Mouse (Mus musculus) lung, postnatal 0 days (tissue): Measurements from ENCODE around the gene Sarnp. TPM values are rescaled to one million over a fixed set of nuclear protein-coding genes. Genes with fewer than 3 reads are reported as not detected.
A peak's percentile ranks its signal among the peaks of the same experiment; 100 is the strongest.

Source experiments
- ATAC-seq: fragments of 200-750 bp; cut with Nextera tagmentation; 2 replicates; pipeline ENCODE4 v1.8.0; 2017; ENCODE audit warnings: moderate library complexity
- DNase-seq: peaks from one replicate; pipeline ENCODE4 v3.0.0-alpha.2; 2016; ENCODE audit warnings: low spot score
- H3K27ac ChIP-seq: fragments of 300-500 bp; sonication (generic); 2 replicates; pipeline ENCODE4 v1.5.1; 2014; ENCODE audit warnings: antibody characterized with exemption, mild to moderate bottlenecking, low read length, mixed read lengths
- H3K27me3 ChIP-seq: fragments of 300-500 bp; sonication (generic); replicated peaks from 2 replicates; pipeline ENCODE4 v1.6.1; 2014; ENCODE audit warnings: low read length, mixed read lengths; ENCODE audit not compliant: insufficient read depth
- H3K36me3 ChIP-seq: fragments of 300-500 bp; sonication (generic); 2 replicates; pipeline ENCODE4 v1.6.1; 2014; ENCODE audit warnings: low read length, mixed read lengths; ENCODE audit not compliant: insufficient read depth
- H3K4me1 ChIP-seq: fragments of 300-500 bp; sonication (generic); 2 replicates; pipeline ENCODE4 v1.6.1; 2014; ENCODE audit warnings: antibody characterized with exemption, low read depth, low read length, mixed read lengths; ENCODE audit not compliant: insufficient read depth
- H3K4me2 ChIP-seq: fragments of 300-500 bp; sonication (generic); replicated peaks from 2 replicates; pipeline ENCODE4 v1.6.1; 2014; ENCODE audit warnings: low read depth, mild to moderate bottlenecking, low read length, moderate library complexity, mixed read lengths
- H3K4me3 ChIP-seq: fragments of 300-500 bp; sonication (generic); 2 replicates; pipeline ENCODE4 v1.5.1; 2014; ENCODE audit warnings: low read depth, low read length
- H3K9ac ChIP-seq: fragments of 300-500 bp; sonication (generic); replicated peaks from 2 replicates; pipeline ENCODE4 v1.6.1; 2014; ENCODE audit warnings: low read depth, mild to moderate bottlenecking
- H3K9me3 ChIP-seq: fragments of 300-500 bp; sonication (generic); 2 replicates; pipeline ENCODE4 v1.6.1; 2016; ENCODE audit warnings: low read length, mixed read lengths
- CTCF ChIP-seq: IDR thresholded peaks from 2 replicates; pipeline ENCODE4 v1.5.1; 2016; ENCODE audit warnings: antibody characterized with exemption, mild to moderate bottlenecking
- EP300 ChIP-seq: IDR thresholded peaks from 2 replicates; pipeline ENCODE4 v1.6.1; 2016; ENCODE audit warnings: antibody characterized with exemption, mild to moderate bottlenecking, control low read depth
- WGBS: fragments of 180-500 bp; shearing (Covaris S2); extraction: QIAGEN DNeasy Blood & Tissue Kit; methylation state at CpG from one replicate; pipeline ENCODE4 v1.1.7; 2014; 5-methylcytosine and 5-hydroxymethylcytosine counted together
- polyA plus RNA-seq: library from polyadenylated mRNA; unstranded; fragments of >200 nt; fragmentation: Nextera tagmentation; extraction: Ambion mirVana; gene quantifications from 2 replicates; pipeline ENCODE4 v1.2.1, GENCODE M21; 2015

Sarnp gene
- polyA plus RNA-seq, 1 experiment from 2014 or later = 113 TPM

DNA sequence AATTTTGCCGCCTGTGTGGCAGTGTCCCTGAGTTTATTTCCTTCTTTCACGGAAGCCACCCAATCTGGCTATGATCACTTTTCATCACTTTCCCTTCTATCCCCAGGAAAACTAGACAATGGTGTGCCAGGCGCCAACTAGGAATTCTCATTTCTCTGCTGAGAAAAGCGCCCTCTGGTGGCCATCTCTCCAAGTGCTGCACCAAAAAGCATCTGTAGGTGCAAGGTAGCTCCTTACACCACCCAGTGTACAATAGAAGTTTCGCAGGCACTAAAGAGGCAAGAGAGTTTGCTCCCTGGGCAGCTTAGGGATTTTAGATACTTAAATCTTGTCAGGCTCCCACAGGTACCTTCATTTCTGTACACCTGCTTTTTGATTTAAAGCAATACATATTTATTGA is 96.1 kb downstream of the Sarnp start:
- H3K9me3 ChIP-seq = no peaks in the 10 kb centered on the region
- H3K9ac ChIP-seq = no peak overlapping the region
- TF ChIP-seq EP300 = no peak; the same call in 1 of the 2 replicates
- peak; percentile 98 for TF ChIP-seq CTCF
- no peaks in the 10 kb centered on the region for H3K27me3 ChIP-seq
- H3K4me1 ChIP-seq = peaks cover 6% of the 10 kb centered on the region; the same call in 1 of the 2 replicates
- H3K4me2 ChIP-seq = no peak overlapping the region
- peak; percentile 91 for DNase-seq
- no peak overlapping the region for H3K4me3 ChIP-seq
- H3K27ac ChIP-seq = no peak overlapping the region
- H3K36me3 ChIP-seq = peaks cover 16% of the 10 kb centered on the region
- WGBS = 7% methylated on average over 5 of the region's 5 CpGs
- ATAC-seq = peak; percentile 10; the same call in 1 of the 2 replicates

- ATAC-seq (no peak), DNase-seq (no peak)
- Histone ChIP-seq H3K4me1 (peaks cover 6% of the 10 kb centered on the region; the same call in 1 of the 2 replicates), H3K36me3 (peaks cover 16% of the 10 kb centered on the region), H3K27ac (no peak overlapping the region), H3K4me2 (no peak overlapping the region), H3K4me3 (no peak overlapping the region), H3K9me3 (no peaks in the 10 kb centered on the region), H3K9ac (no peak overlapping the region), H3K27me3 (no peaks in the 10 kb centered on the region)
- TF ChIP-seq CTCF (no peak), EP300 (no peak)
- 84% methylated on average over 12 of the region's 12 CpGs for WGBS
Measured at GRCm38 (mm10) chr10:128913696-128914095, 96.6 kb downstream of the Sarnp start.

DNA sequence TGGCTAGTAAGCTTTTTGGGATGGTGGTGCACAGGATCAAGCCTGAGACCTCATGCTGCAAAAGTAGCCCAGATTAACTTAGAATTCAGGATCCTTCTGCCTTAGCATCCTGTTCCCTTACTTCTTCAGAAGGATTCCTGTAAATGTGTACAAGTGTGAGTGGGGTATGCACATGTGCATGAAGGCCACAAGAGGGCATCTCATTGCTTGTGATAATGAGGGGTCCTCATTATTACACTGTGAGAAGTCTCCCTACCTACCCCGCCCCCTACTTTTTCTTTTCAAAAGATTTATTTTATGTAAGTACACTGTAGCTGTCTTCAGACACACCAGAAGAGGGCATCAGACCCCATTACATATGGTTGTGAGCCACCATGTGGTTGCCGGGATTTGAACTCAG is 98.4 kb downstream of the Sarnp start:
- no peak overlapping the region for H3K4me2 ChIP-seq
- TF ChIP-seq EP300 = no peak
- peak; percentile 50 for TF ChIP-seq CTCF
- no peak overlapping the region for H3K9ac ChIP-seq
- H3K9me3 ChIP-seq = no peaks in the 10 kb centered on the region
- 86% methylated on average over 2 of the region's 2 CpGs for WGBS
- peaks cover 19% of the 10 kb centered on the region for H3K36me3 ChIP-seq
- H3K27ac ChIP-seq = no peak overlapping the region
- no peak overlapping the region for H3K4me3 ChIP-seq
- DNase-seq = no peak
- no peak for ATAC-seq
- H3K4me1 ChIP-seq = no peaks in the 10 kb centered on the region
- no peaks in the 10 kb centered on the region for H3K27me3 ChIP-seq

DNA sequence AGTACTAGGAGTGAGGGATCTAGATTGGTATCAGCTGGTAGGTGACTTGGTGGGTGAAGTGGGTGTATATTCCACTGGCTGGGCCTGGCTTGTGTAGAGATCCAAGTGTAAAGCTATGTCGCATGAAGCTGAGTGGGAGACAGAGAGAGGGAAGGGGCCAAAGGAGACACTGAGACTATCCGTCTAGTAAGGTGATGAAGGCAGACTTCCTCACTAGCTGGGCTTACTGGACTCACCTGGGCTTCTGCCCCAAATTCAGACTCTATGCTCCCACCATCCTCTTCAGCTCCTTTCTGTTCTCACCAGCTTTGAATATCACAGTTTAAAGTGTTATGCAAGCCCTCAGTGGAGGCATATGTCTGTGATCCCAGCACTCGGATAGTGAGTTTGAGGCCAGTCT is 99.5 kb downstream of the Sarnp start:
- Histone ChIP-seq H3K9ac (no peak overlapping the region), H3K27ac (no peak overlapping the region), H3K36me3 (peaks cover 19% of the 10 kb centered on the region), H3K27me3 (no peaks in the 10 kb centered on the region), H3K4me2 (no peak overlapping the region), H3K4me1 (no peaks in the 10 kb centered on the region), H3K4me3 (no peak overlapping the region), H3K9me3 (no peaks in the 10 kb centered on the region)
- no peak for ATAC-seq
- TF ChIP-seq EP300 (no peak), CTCF (no peak)
- DNase-seq = no peak
- 92% methylated on average over 3 of the region's 3 CpGs for WGBS

GRCm38 (mm10) chr10:128917400-128917799 is 100.3 kb downstream of the Sarnp start:
- Histone ChIP-seq H3K36me3 (peaks cover 19% of the 10 kb centered on the region), H3K9ac (no peak overlapping the region), H3K9me3 (no peaks in the 10 kb centered on the region), H3K4me2 (no peak overlapping the region), H3K4me3 (no peak overlapping the region), H3K27me3 (no peaks in the 10 kb centered on the region), H3K27ac (no peak overlapping the region), H3K4me1 (0 out of 2 replicates have a peak, but pooled peaks cover 5% of the 10 kb centered on the region)
- no peak for TF ChIP-seq CTCF
- TF ChIP-seq EP300 = no peak
- DNase-seq = no peak
- 89% methylated on average over 6 of the region's 6 CpGs for WGBS
- no peak for ATAC-seq

DNA sequence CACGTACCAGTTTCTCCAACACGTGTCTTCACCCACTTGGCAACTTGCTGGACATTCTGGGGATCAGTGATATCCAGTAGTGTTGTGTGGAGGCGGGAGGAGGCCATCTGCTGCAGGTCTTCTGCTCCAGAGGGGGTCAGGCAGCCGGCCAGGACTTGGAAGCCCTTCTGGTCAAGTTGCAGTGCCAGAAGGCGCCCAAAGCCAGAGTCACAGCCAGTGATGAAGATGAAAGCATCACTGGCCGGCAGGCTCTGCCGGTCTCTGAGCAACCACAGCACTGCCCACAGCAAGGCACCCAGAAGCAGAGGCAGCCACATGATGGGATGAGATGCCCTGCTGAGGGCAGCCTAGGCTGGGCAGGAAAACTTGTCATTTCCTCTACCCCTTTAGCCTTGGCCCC is 101.1 kb downstream of the Sarnp start:
- no peaks in the 10 kb centered on the region for H3K9me3 ChIP-seq
- no peak overlapping the region for H3K4me3 ChIP-seq
- no peaks in the 10 kb centered on the region for H3K27me3 ChIP-seq
- H3K4me1 ChIP-seq = peaks cover 11% of the 10 kb centered on the region; the same call in 1 of the 2 replicates
- peaks cover 19% of the 10 kb centered on the region for H3K36me3 ChIP-seq
- H3K27ac ChIP-seq = no peak overlapping the region
- DNase-seq (no peak), ATAC-seq (no peak)
- TF ChIP-seq CTCF (no peak), EP300 (no peak)
- H3K4me2 ChIP-seq = no peak overlapping the region
- WGBS = 58% methylated on average over 7 of the region's 7 CpGs
- H3K9ac ChIP-seq = no peak overlapping the region

- Histone ChIP-seq H3K36me3 (peaks cover 15% of the 10 kb centered on the region), H3K27me3 (no peaks in the 10 kb centered on the region), H3K4me2 (no peak overlapping the region), H3K27ac (peak overlapping the region; percentile 20; the same call in 1 of the 2 replicates), H3K4me1 (peaks cover 18% of the 10 kb centered on the region; the same call in 1 of the 2 replicates), H3K9me3 (no peaks in the 10 kb centered on the region), H3K4me3 (no peak overlapping the region), H3K9ac (no peak overlapping the region)
- TF ChIP-seq CTCF (no peak), EP300 (no peak)
- DNase-seq (peak; percentile 39), ATAC-seq (no peak)
- 28% methylated on average over 6 of the region's 6 CpGs for WGBS
Measured at GRCm38 (mm10) chr10:128919203-128919631, 102.1 kb downstream of the Sarnp start.
